Mouse (Mus musculus) CH12.LX (cell line): ENCODE measurements around the gene Msrb2. TPM values are rescaled to one million over a fixed set of nuclear protein-coding genes. Genes with fewer than 3 reads are reported as not detected.

ENCODE experiments used
- DNase-seq: peaks from one replicate; pipeline ENCODE4 v3.0.0-alpha.2; 2013; ENCODE audit errors: extremely low read depth
- H3K27ac ChIP-seq: 2 replicates; pipeline ENCODE4 v1.5.1; 2012; ENCODE audit warnings: low read depth, mild to moderate bottlenecking, control low read depth, moderate library complexity; ENCODE audit not compliant: insufficient read depth
- H3K27me3 ChIP-seq: replicated peaks from 2 replicates; pipeline ENCODE3; 2012; ENCODE audit warnings: inconsistent platforms
- H3K36me3 ChIP-seq, 2 experiments: replicated peaks in 1 of 2; 2 replicates each; pipeline versions ENCODE3 to v1.6.1; 2012; ENCODE audit warnings: inconsistent platforms in 1 of 2, low read length in 1 of 2, mild to moderate bottlenecking in 1 of 2, mixed read lengths in 1 of 2, moderate library complexity in 1 of 2; ENCODE audit not compliant: control insufficient read depth in 1 of 2, insufficient read depth in 1 of 2
- H3K4me1 ChIP-seq, 2 experiments: 2 replicates each; pipeline ENCODE4 v1.6.1; 2012; ENCODE audit warnings: inconsistent platforms in 1 of 2, moderate library complexity in 1 of 2; ENCODE audit not compliant: insufficient read depth in 2 of 2, control insufficient read depth in 1 of 2
- H3K4me2 ChIP-seq: 2 replicates; pipeline ENCODE4 v1.6.1; 2012; ENCODE audit warnings: low read depth, mild to moderate bottlenecking, control low read depth; ENCODE audit not compliant: poor library complexity, insufficient read depth, severe bottlenecking
- H3K4me3 ChIP-seq, 3 experiments: fragments of 150-350 bp in 1 of 3; sonication (generic) in 1 of 3; replicated peaks in 1 of 3; 2 replicates each; pipeline versions ENCODE3 to v1.5.1; 2011 to 2012; ENCODE audit warnings: low read depth in 2 of 3, low read length in 2 of 3, mild to moderate bottlenecking in 2 of 3, moderate library complexity in 2 of 3, control low read depth in 1 of 3, improper control_type of control experiment in 1 of 3, inconsistent platforms in 1 of 3, mixed read lengths in 1 of 3; ENCODE audit not compliant: poor library complexity in 1 of 3
- H3K79me2 ChIP-seq: replicated peaks from 2 replicates; pipeline ENCODE4 v1.6.1; 2012; ENCODE audit warnings: mild to moderate bottlenecking, moderate library complexity; ENCODE audit not compliant: control insufficient read depth, poor library complexity, insufficient read depth, severe bottlenecking; ENCODE audit errors: extremely low read depth
- H3K9ac ChIP-seq: 2 replicates; pipeline ENCODE4 v1.6.1; 2012; ENCODE audit warnings: low read depth, mild to moderate bottlenecking, control low read depth, moderate library complexity; ENCODE audit not compliant: insufficient read depth
- H3K9me3 ChIP-seq: replicated peaks from 2 replicates; pipeline ENCODE3; 2012; ENCODE audit warnings: low read length, inconsistent platforms, mixed read lengths
- BHLHE40 ChIP-seq: IDR thresholded peaks from 2 replicates; pipeline ENCODE4 v1.6.1; 2011; ENCODE audit warnings: mild to moderate bottlenecking, low read depth, low read length, improper control_type of control experiment
- CHD2 ChIP-seq: IDR thresholded peaks from 2 replicates; pipeline ENCODE4 v1.6.1; 2011; ENCODE audit warnings: low read length, improper control_type of control experiment
- CTCF ChIP-seq, 2 experiments: IDR thresholded peaks in 1 of 2; conservative IDR thresholded peaks in 1 of 2; 2 replicates each; pipeline ENCODE4 v1.5.1; 2011 to 2012; ENCODE audit warnings: low read depth in 2 of 2, low read length in 2 of 2, improper control_type of control experiment in 1 of 2, inconsistent platforms in 1 of 2, mild to moderate bottlenecking in 1 of 2, moderate library complexity in 1 of 2
- E2F4 ChIP-seq: IDR thresholded peaks from 2 replicates; pipeline ENCODE4 v1.6.1; 2011; ENCODE audit warnings: low read depth, low read length, improper control_type of control experiment; ENCODE audit not compliant: insufficient replicate concordance
- ELF1 ChIP-seq: IDR thresholded peaks from 2 replicates; pipeline ENCODE4 v1.6.1; 2014; ENCODE audit warnings: low read depth, mild to moderate bottlenecking, inconsistent platforms, low read length, improper control_type of control experiment
- EP300 ChIP-seq: IDR thresholded peaks from 2 replicates; pipeline ENCODE4 v1.6.1; 2011; ENCODE audit warnings: low read length, improper control_type of control experiment
- ETS1 ChIP-seq: conservative IDR thresholded peaks from 2 replicates; pipeline ENCODE4 v1.6.1; 2012; ENCODE audit warnings: low read depth, mild to moderate bottlenecking, inconsistent platforms, low read length, improper control_type of control experiment, moderate library complexity
- HCFC1 ChIP-seq: IDR thresholded peaks from 2 replicates; pipeline ENCODE4 v1.6.1; 2012; ENCODE audit warnings: low read depth, mild to moderate bottlenecking, inconsistent platforms, low read length, improper control_type of control experiment
- IRF4 ChIP-seq: IDR thresholded peaks from 2 replicates; pipeline ENCODE4 v1.6.1; 2014; ENCODE audit warnings: low read depth, mild to moderate bottlenecking, inconsistent platforms, low read length, improper control_type of control experiment
- JUND ChIP-seq: conservative IDR thresholded peaks from 2 replicates; pipeline ENCODE4 v1.6.1; 2011; ENCODE audit warnings: low read depth, low read length, improper control_type of control experiment
- KAT2A ChIP-seq: IDR thresholded peaks from 2 replicates; pipeline ENCODE4 v1.6.1; 2012; ENCODE audit warnings: low read length, improper control_type of control experiment, inconsistent platforms; ENCODE audit not compliant: insufficient replicate concordance
- MAFK ChIP-seq: IDR thresholded peaks from 2 replicates; pipeline ENCODE4 v1.6.1; 2011; ENCODE audit warnings: low read length, improper control_type of control experiment; ENCODE audit not compliant: insufficient replicate concordance
- MYC ChIP-seq: IDR thresholded peaks from 2 replicates; pipeline ENCODE4 v1.6.1; 2011; ENCODE audit warnings: low read depth, mild to moderate bottlenecking, improper control_type of control experiment, low read length
- NELFE ChIP-seq: IDR thresholded peaks from 2 replicates; pipeline ENCODE4 v1.6.1; 2011; ENCODE audit warnings: low read depth, low read length, improper control_type of control experiment
- NRF1 ChIP-seq: IDR thresholded peaks from 2 replicates; pipeline ENCODE4 v1.6.1; 2014; ENCODE audit warnings: low read depth, mild to moderate bottlenecking, inconsistent platforms, low read length, improper control_type of control experiment, moderate library complexity
- PAX5 ChIP-seq: IDR thresholded peaks from 2 replicates; pipeline ENCODE4 v1.6.1; 2012; ENCODE audit warnings: low read length, inconsistent platforms, mixed read lengths
- RAD21 ChIP-seq: IDR thresholded peaks from 2 replicates; pipeline ENCODE4 v1.6.1; 2011; ENCODE audit warnings: low read depth, mild to moderate bottlenecking, low read length, improper control_type of control experiment, moderate library complexity
- RCOR1 ChIP-seq: conservative IDR thresholded peaks from 2 replicates; pipeline ENCODE4 v1.6.1; 2012; ENCODE audit warnings: low read depth, mild to moderate bottlenecking, inconsistent platforms, low read length, improper control_type of control experiment
- SMC3 ChIP-seq: IDR thresholded peaks from 2 replicates; pipeline ENCODE4 v1.6.1; 2011; ENCODE audit warnings: low read depth, low read length, improper control_type of control experiment
- TBP ChIP-seq: conservative IDR thresholded peaks from 2 replicates; pipeline ENCODE4 v1.6.1; 2011; ENCODE audit warnings: low read depth, low read length, improper control_type of control experiment
- TCF12 ChIP-seq: IDR thresholded peaks from 2 replicates; pipeline ENCODE4 v1.6.1; 2014; ENCODE audit warnings: low read depth, mild to moderate bottlenecking, inconsistent platforms, low read length, improper control_type of control experiment
- ZKSCAN1 ChIP-seq: IDR thresholded peaks from 2 replicates; pipeline ENCODE4 v1.6.1; 2012; ENCODE audit warnings: low read depth, inconsistent platforms, low read length, improper control_type of control experiment, borderline replicate concordance
- ZNF384 ChIP-seq: IDR thresholded peaks from 2 replicates; pipeline ENCODE4 v1.6.1; 2012; ENCODE audit warnings: low read depth, low read length, improper control_type of control experiment, inconsistent platforms
- dilution Hi-C: fragments of 300-500 bp; cut with MboI; formaldehyde crosslinking; loops from 2 replicates; pipeline ENCODE4 v1.14.3; 2020; ENCODE audit warnings: low sequenced_read_pairs; ENCODE audit not compliant: extremely low pct_unique_long_range_greater_than_20kb, extremely low pct_ligation_motif_present
- in situ Hi-C: fragments of 300-500 bp; cut with MboI; formaldehyde crosslinking; loops from 3 replicates; pipeline ENCODE4 v1.14.3; 2019; ENCODE audit warnings: low sequenced_read_pairs, low pct_ligation_motif_present, low pct_unique_long_range_greater_than_20kb, mixed read lengths
- polyA plus RNA-seq: library from polyadenylated mRNA; unstranded; fragments of >175 nt; gene quantifications from 2 replicates; pipeline ENCODE4 v1.2.1, GENCODE M21; 2012; ENCODE audit warnings: low read depth; ENCODE audit not compliant: insufficient read length
- total RNA-seq, 2 experiments: library from RNA; depleted of rRNA; stranded (reverse); fragments of 300-350 nt in 1 of 2; fragments of >200 nt in 1 of 2; gene quantifications; 2 replicates each; pipeline ENCODE4 v1.2.3; 2012 to 2014

Gene Msrb2
- total and polyA plus RNA-seq, 3 experiments, result 9.0 to 27.8 (median 21.6) TPM

GRCm38 (mm10) chr2:19430746-19431145 lies 59.5 kb downstream of the Msrb2 start:
- Histone ChIP-seq H3K9me3 (no peaks in the 10 kb centered on the region), H3K4me1 (no peaks in the 10 kb centered on the region), H3K4me3 (no peak overlapping the region), H3K4me2 (no peak overlapping the region), H3K79me2 (no peaks in the 10 kb centered on the region), H3K36me3 (no peaks in the 10 kb centered on the region), H3K27me3 (peaks cover 1% of the 10 kb centered on the region), H3K27ac (no peak overlapping the region), H3K9ac (no peak overlapping the region)
- dilution Hi-C loops, result no loop called here
- in situ Hi-C loops, result no loop called here
- DNase-seq, result no peak
- TF ChIP-seq EP300 (no peak), JUND (no peak), TBP (no peak), MAFK (no peak), MYC (no peak), HCFC1 (no peak), ELF1 (no peak), ZKSCAN1 (no peak), PAX5 (no peak), CHD2 (no peak), NELFE (no peak), KAT2A (no peak), ZNF384 (no peak), BHLHE40 (no peak), E2F4 (no peak), RCOR1 (no peak), TCF12 (no peak), RAD21 (no peak)

GRCm38 (mm10) chr2:19431186-19431585 lies 59.9 kb downstream of the Msrb2 start:
- TF ChIP-seq NRF1 (no peak), IRF4 (no peak), ETS1 (no peak), CTCF (conservative IDR thresholded peaks at IDR 0.05 in 1 of 2, IDR thresholded peaks at IDR 0.05 in 1 of 2; ENCODE audit: low read depth in 2 of 2, low read length in 2 of 2) (peak in 1 of 2 experiments; percentile 46; a peak in 2 of 4 replicates), KAT2A (no peak), HCFC1 (no peak), NELFE (no peak), SMC3 (peak; percentile 32), TBP (no peak), RAD21 (peak; percentile 17), ELF1 (no peak)
- TF ChIP-seq, all 38 proteins: peak for 3
- dilution Hi-C loops, result no loop called here
- no peak for DNase-seq

More at GRCm38 (mm10) chr2:19431186-19431585, 59.9 kb downstream of the Msrb2 start:
- Histone ChIP-seq H3K27me3 (peaks cover 1% of the 10 kb centered on the region), H3K4me1 (no peaks in the 10 kb centered on the region), H3K27ac (no peak overlapping the region), H3K4me3 (no peak overlapping the region), H3K36me3 (no peaks in the 10 kb centered on the region), H3K9me3 (no peaks in the 10 kb centered on the region), H3K79me2 (no peaks in the 10 kb centered on the region), H3K4me2 (no peak overlapping the region), H3K9ac (no peak overlapping the region)
- in situ Hi-C loops, result no loop called here
